Mouse (Mus musculus) frontal cortex, postnatal 25 days (tissue): ENCODE data around the gene Pdzrn3.

Source experiments
- DNase-seq, 2 experiments: peaks; one replicate each; pipeline ENCODE4 v3.0.0; 2022; ENCODE audit warnings: low spot score in 2 of 2

Gene Pdzrn3

GRCm38 (mm10) chr6:101257418-101257817 is 120.3 kb downstream of the Pdzrn3 start:
- no peak for DNase-seq

- no peak for DNase-seq
Observed at GRCm38 (mm10) chr6:101254652-101255051, 123.0 kb downstream of the Pdzrn3 start.

GRCm38 (mm10) chr6:101251916-101252603 is 125.6 kb downstream of the Pdzrn3 start:
- DNase-seq: peak in 1 of 2 experiments; percentile 37

GRCm38 (mm10) chr6:101251160-101251559 is 126.5 kb downstream of the Pdzrn3 start:
- no peak for DNase-seq

GRCm38 (mm10) chr6:101246137-101246536 is 131.6 kb downstream of the Pdzrn3 start:
- DNase-seq: no peak

- DNase-seq: no peak
Observed at GRCm38 (mm10) chr6:101244355-101244754, 133.3 kb downstream of the Pdzrn3 start.

GRCm38 (mm10) chr6:101243189-101243815 is 134.4 kb downstream of the Pdzrn3 start:
- no peak for DNase-seq

GRCm38 (mm10) chr6:101236641-101237246 is 141.0 kb downstream of the Pdzrn3 start:
- no peak for DNase-seq

GRCm38 (mm10) chr6:101236230-101236629 is 141.5 kb downstream of the Pdzrn3 start:
- DNase-seq: no peak

- no peak for DNase-seq
Observed at GRCm38 (mm10) chr6:101234349-101234748, 143.3 kb downstream of the Pdzrn3 start.

- DNase-seq: no peak
Observed at GRCm38 (mm10) chr6:101233680-101234079, 144.0 kb downstream of the Pdzrn3 start.

GRCm38 (mm10) chr6:101227294-101227855 is 150.3 kb downstream of the Pdzrn3 start:
- no peak for DNase-seq

GRCm38 (mm10) chr6:101220307-101220706 is 157.4 kb downstream of the Pdzrn3 start:
- no peak for DNase-seq

- no peak for DNase-seq
Observed at GRCm38 (mm10) chr6:101219004-101219403, 158.7 kb downstream of the Pdzrn3 start.

- no peak for DNase-seq
Observed at GRCm38 (mm10) chr6:101218197-101218596, 159.5 kb downstream of the Pdzrn3 start.

- no peak for DNase-seq
Observed at GRCm38 (mm10) chr6:101217756-101218155, 159.9 kb downstream of the Pdzrn3 start.

- DNase-seq: no peak
Observed at GRCm38 (mm10) chr6:101215436-101215791, 162.3 kb downstream of the Pdzrn3 start.

- DNase-seq: no peak
Observed at GRCm38 (mm10) chr6:101214734-101215435, 162.8 kb downstream of the Pdzrn3 start.

GRCm38 (mm10) chr6:101213066-101213465 is 164.6 kb downstream of the Pdzrn3 start:
- DNase-seq: no peak

- no peak for DNase-seq
Observed at GRCm38 (mm10) chr6:101212086-101212485, 165.6 kb downstream of the Pdzrn3 start.

GRCm38 (mm10) chr6:101211361-101211841 is 166.3 kb downstream of the Pdzrn3 start:
- no peak for DNase-seq

GRCm38 (mm10) chr6:101198943-101199298 is 178.8 kb downstream of the Pdzrn3 start:
- peak; percentile 16 to 30 for DNase-seq
